Mouse (Mus musculus) megakaryocyte-erythroid progenitor cell, adult 5-6 weeks (primary cell): ENCODE measurements around the gene Cdh5. TPM values are rescaled to one million over a fixed set of nuclear protein-coding genes. Genes with fewer than 3 reads are reported as not detected.

Source experiments
- ATAC-seq: replicated peaks from 2 replicates; pipeline ENCODE4 v1.8.0; 2016; ENCODE audit warnings: mild to moderate bottlenecking, inconsistent platforms; ENCODE audit not compliant: severe bottlenecking, poor library complexity, low FRiP score, low TSS enrichment
- total RNA-seq, 2 experiments: library from RNA; stranded (forward) in 1 of 2; stranded (reverse) in 1 of 2; fragments of 200-1000, 215-1000 nt in 1 of 2; fragments of >200 nt in 1 of 2; fragmentation: Nextera tagmentation in 1 of 2; gene quantifications; 2 replicates each; pipeline ENCODE4 v1.2.3; 2014 to 2017

Cdh5 gene
- total RNA-seq, 2 experiments from 2014 or later = not detected

DNA sequence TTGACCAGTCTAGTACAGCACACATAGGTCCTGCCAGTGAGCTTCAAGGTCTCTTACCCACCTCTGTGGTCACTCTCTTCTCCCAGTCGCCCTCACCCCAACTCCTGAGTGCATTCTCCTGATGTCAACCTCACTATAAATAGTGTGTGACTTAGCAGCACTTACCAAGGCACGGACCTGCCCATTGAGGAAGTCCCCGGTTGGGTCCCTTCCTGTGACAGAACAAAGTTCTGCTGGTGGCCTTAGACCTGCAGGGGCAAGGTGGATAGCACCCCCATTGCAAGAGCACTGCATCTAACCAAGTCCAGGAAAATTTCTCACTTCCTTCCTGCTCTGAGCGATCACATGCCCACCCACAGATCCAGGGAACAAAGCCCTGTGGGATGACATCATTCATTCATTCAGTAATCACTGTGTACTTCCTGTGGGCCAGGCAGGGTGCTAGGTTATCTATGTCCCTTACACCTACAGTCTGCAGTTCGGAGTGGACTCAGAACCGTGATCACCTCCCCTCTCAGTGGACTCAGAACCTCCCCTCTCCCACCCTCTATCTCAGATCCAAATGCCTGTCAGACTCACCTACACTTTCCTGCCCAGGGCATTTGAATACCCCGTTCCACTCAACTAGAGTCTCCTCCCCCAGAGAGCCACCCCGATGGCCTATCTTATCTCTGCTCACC lies 74.6 kb downstream of the Cdh5 start:
- ATAC-seq = no peak

- no peak for ATAC-seq
Measured at GRCm38 (mm10) chr8:104177054-104177453, 75.6 kb downstream of the Cdh5 start.

- no peak for ATAC-seq
Measured at GRCm38 (mm10) chr8:104184905-104185304, 83.5 kb downstream of the Cdh5 start.

DNA sequence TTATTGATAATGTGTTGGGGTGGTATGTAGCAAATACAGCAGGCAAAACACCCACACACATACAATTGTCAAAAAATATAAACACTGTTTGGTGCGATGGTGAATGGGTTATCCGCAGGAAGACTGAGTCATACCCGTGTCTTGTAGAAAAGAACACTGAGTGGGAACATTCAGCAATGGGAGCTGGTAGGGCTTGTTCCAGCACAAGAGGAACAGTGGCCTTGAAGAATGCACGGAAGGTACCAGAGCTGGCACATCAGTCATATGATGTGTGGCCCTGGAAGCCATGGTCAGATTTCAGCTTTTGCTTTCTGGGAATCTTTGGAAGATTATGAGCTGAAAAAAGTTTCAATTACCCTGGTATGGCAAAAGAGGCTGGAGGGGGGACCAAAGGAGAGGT lies 85.4 kb downstream of the Cdh5 start:
- no peak for ATAC-seq

GRCm38 (mm10) chr8:104187622-104188021 lies 86.2 kb downstream of the Cdh5 start:
- ATAC-seq = no peak

DNA sequence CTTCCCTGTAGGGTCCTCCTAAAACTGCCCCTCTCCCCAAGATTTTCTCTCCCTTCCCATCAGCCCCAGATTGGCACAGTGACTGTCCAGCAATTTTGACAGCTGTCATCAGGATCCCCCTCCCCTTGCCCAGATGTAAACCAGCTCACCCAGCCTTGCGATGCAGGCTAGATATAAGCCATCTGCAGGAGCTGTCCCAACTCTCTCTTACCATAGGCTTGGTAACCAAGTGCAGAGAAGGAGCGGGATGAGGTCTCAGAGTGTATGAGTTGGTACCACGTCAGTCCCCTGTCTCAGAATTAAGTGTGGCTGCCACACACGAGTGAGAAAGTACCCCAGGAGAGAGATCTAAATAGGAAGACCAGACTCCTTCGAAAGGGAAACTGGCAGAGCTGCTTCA lies 87.0 kb downstream of the Cdh5 start:
- no peak for ATAC-seq

DNA sequence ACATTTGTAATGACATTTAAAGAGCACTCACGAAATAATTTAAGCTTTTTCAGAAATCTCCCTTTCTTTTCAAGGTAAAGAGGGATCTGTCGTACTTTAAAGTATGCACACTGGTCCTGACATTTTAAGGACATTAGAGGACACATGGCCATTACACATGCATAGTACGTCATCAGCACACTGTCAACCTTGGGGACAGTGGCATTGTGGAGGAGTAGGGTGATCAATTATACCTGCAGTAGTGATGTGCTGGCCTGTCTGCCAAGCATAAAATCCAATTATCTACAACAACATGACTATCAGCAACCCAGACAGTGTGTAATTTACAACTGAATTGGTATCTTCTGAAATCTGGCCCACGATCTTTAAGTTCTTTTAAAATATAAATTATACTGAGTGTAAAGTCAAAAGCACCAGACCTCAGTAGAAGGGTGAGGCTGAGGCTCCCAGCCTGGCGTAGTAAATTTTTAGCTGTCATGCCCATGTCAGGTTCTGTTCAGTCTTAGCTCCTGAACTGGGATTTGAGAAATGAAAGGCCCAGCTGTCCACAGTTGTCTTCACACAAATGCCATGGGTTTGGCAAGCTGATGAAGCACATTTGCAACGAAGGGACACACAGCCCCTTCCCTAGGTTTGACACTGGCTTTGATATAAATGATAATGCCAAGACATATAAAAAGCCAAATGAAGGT lies 89.5 kb downstream of the Cdh5 start:
- no peak for ATAC-seq

DNA sequence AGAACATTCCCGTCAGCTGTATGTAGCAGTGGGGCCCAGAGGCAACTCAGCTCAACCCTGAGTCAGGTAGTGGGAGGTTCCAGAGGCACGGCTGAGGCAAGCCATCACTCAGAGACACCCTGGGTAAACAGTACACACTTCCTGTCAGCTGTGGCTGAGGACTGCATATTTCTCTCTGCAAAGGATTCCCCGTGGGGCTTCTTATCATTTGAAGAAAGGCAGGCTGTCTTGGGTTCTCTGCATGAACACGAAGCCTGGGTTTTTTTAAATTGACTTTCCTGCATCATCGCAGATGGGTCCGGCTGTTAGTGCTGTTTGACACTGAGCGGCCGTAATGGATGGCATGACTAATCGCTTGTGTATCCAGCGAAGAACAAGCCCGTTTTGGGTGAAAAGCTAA lies 90.1 kb downstream of the Cdh5 start:
- no peak for ATAC-seq

Other genes with a start within 250 kb of the Cdh5 start
- gene Bean1, start 68.8 kb downstream of the Cdh5 start, total RNA-seq (2014; fragmentation: Nextera tagmentation) = not detected in 2 replicates
- gene Bean1, start 68.8 kb downstream of the Cdh5 start, total RNA-seq (2017) = not detected in 2 replicates
- gene Tk2, start 146.9 kb downstream of the Cdh5 start, total RNA-seq (2014; fragmentation: Nextera tagmentation) = 9.5 and 30.7 TPM in 2 replicates
- 12.4 and 14.5 TPM in 2 replicates for gene Tk2, start 146.9 kb downstream of the Cdh5 start, total RNA-seq (2017)
- gene Cklf, start 149.2 kb downstream of the Cdh5 start, total RNA-seq (2014; fragmentation: Nextera tagmentation) = 37.3 and 45.8 TPM in 2 replicates
- 7.6 and 14.6 TPM in 2 replicates for gene Cklf, start 149.2 kb downstream of the Cdh5 start, total RNA-seq (2017)
- not detected in 2 replicates for gene Cmtm2a, start 191.6 kb downstream of the Cdh5 start, total RNA-seq (2014; fragmentation: Nextera tagmentation)
- gene Cmtm2a, start 191.6 kb downstream of the Cdh5 start, total RNA-seq (2017) = not detected in 2 replicates
- gene Gm45711, start 208.5 kb downstream of the Cdh5 start, total RNA-seq (2014; fragmentation: Nextera tagmentation) = not detected in 2 replicates
- not detected in 2 replicates for gene Gm45711, start 208.5 kb downstream of the Cdh5 start, total RNA-seq (2017)
- gene Cmtm1, start 208.5 kb downstream of the Cdh5 start, total RNA-seq (2014; fragmentation: Nextera tagmentation) = not detected in 2 replicates
- not detected in 2 replicates for gene Cmtm1, start 208.5 kb downstream of the Cdh5 start, total RNA-seq (2017)
- not detected in 2 replicates for gene Gm11020, start 219.9 kb downstream of the Cdh5 start, total RNA-seq (2014; fragmentation: Nextera tagmentation)
- gene Gm11020, start 219.9 kb downstream of the Cdh5 start, total RNA-seq (2017) = not detected in 2 replicates
- gene Cmtm2b, start 220.6 kb downstream of the Cdh5 start, total RNA-seq (2014; fragmentation: Nextera tagmentation) = not detected in 2 replicates
- not detected in 2 replicates for gene Cmtm2b, start 220.6 kb downstream of the Cdh5 start, total RNA-seq (2017)
- gene Cmtm3, start 237.8 kb downstream of the Cdh5 start, total RNA-seq (2014; fragmentation: Nextera tagmentation) = 4.9 and 5.8 TPM in 2 replicates
- gene Cmtm3, start 237.8 kb downstream of the Cdh5 start, total RNA-seq (2017) = 1.4 and 7.3 TPM in 2 replicates